Mouse (Mus musculus) hindbrain, postnatal 0 days (tissue): ENCODE measurements around the gene Tbc1d19. TPM values are rescaled to one million over a fixed set of nuclear protein-coding genes. Genes with fewer than 3 reads are reported as not detected.

Experiments used
- ATAC-seq: fragments of 200-750 bp; cut with Nextera tagmentation; 2 replicates; pipeline ENCODE4 v1.8.0; 2017; ENCODE audit warnings: mild to moderate bottlenecking, moderate TSS enrichment, moderate library complexity
- DNase-seq: peaks from one replicate; pipeline ENCODE4 v3.0.0-alpha.2; 2015; ENCODE audit warnings: low spot score
- H3K27ac ChIP-seq: fragments of 300-500 bp; sonication (generic); 2 replicates; pipeline ENCODE4 v1.5.1; 2014; ENCODE audit warnings: mild to moderate bottlenecking
- H3K27me3 ChIP-seq: fragments of 300-500 bp; sonication (generic); 2 replicates; pipeline ENCODE4 v1.6.1; 2014; ENCODE audit warnings: low read length, mixed read lengths; ENCODE audit not compliant: insufficient read depth
- H3K36me3 ChIP-seq: fragments of 300-500 bp; sonication (generic); 2 replicates; pipeline ENCODE4 v1.6.1; 2014; ENCODE audit warnings: low read length, mixed read lengths; ENCODE audit not compliant: insufficient read depth
- H3K4me1 ChIP-seq: fragments of 300-500 bp; sonication (generic); 2 replicates; pipeline ENCODE4 v1.6.1; 2014; ENCODE audit warnings: antibody characterized with exemption, low read length, mixed read lengths; ENCODE audit not compliant: insufficient read depth
- H3K4me2 ChIP-seq: fragments of 300-500 bp; sonication (generic); 2 replicates; pipeline ENCODE4 v1.6.1; 2014; ENCODE audit warnings: low read depth, mild to moderate bottlenecking, low read length, moderate library complexity, mixed read lengths
- H3K4me3 ChIP-seq: fragments of 300-500 bp; sonication (generic); 2 replicates; pipeline ENCODE4 v1.5.1; 2014; ENCODE audit warnings: low read length
- H3K9ac ChIP-seq: fragments of 300-500 bp; sonication (generic); replicated peaks from 2 replicates; pipeline ENCODE4 v1.6.1; 2014; ENCODE audit warnings: mild to moderate bottlenecking, low read length, moderate library complexity, mixed read lengths
- H3K9me3 ChIP-seq: fragments of 300-500 bp; sonication (generic); 2 replicates; pipeline ENCODE4 v1.6.1; 2016; ENCODE audit warnings: low read length, mixed read lengths
- CTCF ChIP-seq: IDR thresholded peaks from 2 replicates; pipeline ENCODE4 v1.5.1; 2016; ENCODE audit warnings: antibody characterized with exemption, control low read depth, low read depth
- WGBS: fragments of 180-500 bp; shearing (Covaris S2); extraction: QIAGEN DNeasy Blood & Tissue Kit; methylation state at CpG from one replicate; pipeline ENCODE4 v1.1.7; 2014; 5-methylcytosine and 5-hydroxymethylcytosine counted together
- polyA plus RNA-seq: library from polyadenylated mRNA; unstranded; fragments of >200 nt; fragmentation: Nextera tagmentation; extraction: Ambion mirVana; gene quantifications from 2 replicates; pipeline ENCODE4 v1.2.1, GENCODE M21; 2015
- total RNA-seq: library from RNA; depleted of rRNA; stranded (reverse); fragments of >200 nt; gene quantifications from 2 replicates; pipeline ENCODE4 v1.2.3, GENCODE M21; 2014

Gene Tbc1d19
- total and polyA plus RNA-seq, 2 experiments from 2014 or later, result 45.4 to 45.6 TPM

- Histone ChIP-seq H3K36me3 (no peaks in the 10 kb centered on the region), H3K9ac (no peak overlapping the region), H3K4me3 (no peak overlapping the region), H3K9me3 (no peaks in the 10 kb centered on the region), H3K27ac (no peak overlapping the region), H3K4me2 (no peak overlapping the region), H3K27me3 (no peaks in the 10 kb centered on the region), H3K4me1 (no peaks in the 10 kb centered on the region)
- 92% methylated on average over 7 of the region's 7 CpGs for WGBS
- DNase-seq (no peak), ATAC-seq (no peak)
- no peak for TF ChIP-seq CTCF
Measured at GRCm38 (mm10) chr5:53819711-53820110, 10.3 kb downstream of the Tbc1d19 start.

- Histone ChIP-seq H3K9me3 (no peaks in the 10 kb centered on the region), H3K4me2 (no peak overlapping the region), H3K9ac (no peak overlapping the region), H3K27ac (no peak overlapping the region), H3K36me3 (no peaks in the 10 kb centered on the region), H3K4me3 (no peak overlapping the region), H3K27me3 (no peaks in the 10 kb centered on the region), H3K4me1 (no peaks in the 10 kb centered on the region)
- ATAC-seq, result no peak
- 80% methylated on average over 7 of the region's 7 CpGs for WGBS
- TF ChIP-seq CTCF, result no peak
- DNase-seq, result no peak
Measured at GRCm38 (mm10) chr5:53825886-53826285, 16.5 kb downstream of the Tbc1d19 start.

- H3K4me1 ChIP-seq, result no peaks in the 10 kb centered on the region
- H3K9ac ChIP-seq, result no peak overlapping the region
- 83% methylated on average over 4 of the region's 4 CpGs for WGBS
- H3K27me3 ChIP-seq, result no peaks in the 10 kb centered on the region
- no peak overlapping the region for H3K4me3 ChIP-seq
- peaks cover 8% of the 10 kb centered on the region; the same call in 1 of the 2 replicates for H3K36me3 ChIP-seq
- no peak for ATAC-seq
- no peak overlapping the region for H3K27ac ChIP-seq
- no peak for DNase-seq
- no peaks in the 10 kb centered on the region for H3K9me3 ChIP-seq
- no peak for TF ChIP-seq CTCF
- H3K4me2 ChIP-seq, result no peak overlapping the region
Measured at GRCm38 (mm10) chr5:53834489-53834888, 25.1 kb downstream of the Tbc1d19 start.

GRCm38 (mm10) chr5:53841256-53841655, 31.9 kb downstream of the Tbc1d19 start:
- no peaks in the 10 kb centered on the region for H3K27me3 ChIP-seq
- no peak overlapping the region for H3K27ac ChIP-seq
- WGBS, result 89% methylated on average over 5 of the region's 5 CpGs
- H3K9me3 ChIP-seq, result no peaks in the 10 kb centered on the region
- ATAC-seq (no peak), DNase-seq (no peak)
- H3K4me3 ChIP-seq, result no peak overlapping the region
- TF ChIP-seq CTCF, result no peak
- no peaks in the 10 kb centered on the region for H3K4me1 ChIP-seq
- no peak overlapping the region for H3K4me2 ChIP-seq
- H3K9ac ChIP-seq, result no peak overlapping the region
- no peaks in the 10 kb centered on the region; the same call in 1 of the 2 replicates for H3K36me3 ChIP-seq

GRCm38 (mm10) chr5:53848294-53848942, 39.0 kb downstream of the Tbc1d19 start:
- H3K4me2 ChIP-seq, result no peak overlapping the region
- H3K27ac ChIP-seq, result 0 out of 2 replicates have a peak overlapping the region, but pooled peaks have one; percentile 0
- 69% methylated on average over 2 of the region's 2 CpGs for WGBS
- H3K4me3 ChIP-seq, result no peak overlapping the region
- peaks cover 11% of the 10 kb centered on the region for H3K36me3 ChIP-seq
- no peak for TF ChIP-seq CTCF
- no peaks in the 10 kb centered on the region for H3K9me3 ChIP-seq
- DNase-seq (peak; percentile 15), ATAC-seq (no peak)
- H3K4me1 ChIP-seq, result no peaks in the 10 kb centered on the region
- no peak overlapping the region for H3K9ac ChIP-seq
- no peaks in the 10 kb centered on the region for H3K27me3 ChIP-seq

GRCm38 (mm10) chr5:53852574-53852973, 43.2 kb downstream of the Tbc1d19 start:
- no peak for DNase-seq

GRCm38 (mm10) chr5:53854561-53854960, 45.2 kb downstream of the Tbc1d19 start:
- no peak overlapping the region for H3K9ac ChIP-seq
- WGBS, result 34% methylated on average over 6 of the region's 6 CpGs
- no peaks in the 10 kb centered on the region for H3K27me3 ChIP-seq
- H3K4me2 ChIP-seq, result no peak overlapping the region
- ATAC-seq (no peak), DNase-seq (no peak)
- no peaks in the 10 kb centered on the region for H3K4me1 ChIP-seq
- H3K9me3 ChIP-seq, result no peaks in the 10 kb centered on the region
- no peak overlapping the region for H3K4me3 ChIP-seq
- no peak overlapping the region for H3K27ac ChIP-seq
- no peak for TF ChIP-seq CTCF
- peaks cover 5% of the 10 kb centered on the region for H3K36me3 ChIP-seq

More at GRCm38 (mm10) chr5:53852574-53852973, 43.2 kb downstream of the Tbc1d19 start:
- H3K4me3 ChIP-seq, result no peak overlapping the region
- H3K4me1 ChIP-seq, result no peaks in the 10 kb centered on the region
- H3K36me3 ChIP-seq, result peaks cover 11% of the 10 kb centered on the region
- no peak overlapping the region for H3K9ac ChIP-seq
- H3K4me2 ChIP-seq, result no peak overlapping the region
- WGBS, result 58% methylated on average over 5 of the region's 5 CpGs
- no peak for ATAC-seq
- no peaks in the 10 kb centered on the region for H3K9me3 ChIP-seq
- no peak overlapping the region for H3K27ac ChIP-seq
- no peaks in the 10 kb centered on the region for H3K27me3 ChIP-seq
- TF ChIP-seq CTCF, result no peak
